Mouse (Mus musculus) gastrocnemius, postnatal 36 days (tissue): ENCODE data around the gene Sync. TPM values are rescaled to one million over a fixed set of nuclear protein-coding genes. Genes with fewer than 3 reads are reported as not detected.
A peak's percentile ranks its signal among the peaks of the same experiment; 100 is the strongest.

Source experiments
- DNase-seq, 2 experiments: peaks; one replicate each; pipeline ENCODE4 v3.0.0; 2022
- intact Hi-C: fragments of 180-260 bp; cut with DNase I; formaldehyde crosslinking; loops from one replicate; pipeline ENCODE4 v1.15.1; 2025
- total RNA-seq, 2 experiments: library from RNA; stranded (reverse); gene quantifications; 2 replicates each; pipeline ENCODE4 v1.2.3; 2021

Sync gene
- total RNA-seq, 2 experiments from 2014 or later = 38.3 to 44.9 TPM

DNA sequence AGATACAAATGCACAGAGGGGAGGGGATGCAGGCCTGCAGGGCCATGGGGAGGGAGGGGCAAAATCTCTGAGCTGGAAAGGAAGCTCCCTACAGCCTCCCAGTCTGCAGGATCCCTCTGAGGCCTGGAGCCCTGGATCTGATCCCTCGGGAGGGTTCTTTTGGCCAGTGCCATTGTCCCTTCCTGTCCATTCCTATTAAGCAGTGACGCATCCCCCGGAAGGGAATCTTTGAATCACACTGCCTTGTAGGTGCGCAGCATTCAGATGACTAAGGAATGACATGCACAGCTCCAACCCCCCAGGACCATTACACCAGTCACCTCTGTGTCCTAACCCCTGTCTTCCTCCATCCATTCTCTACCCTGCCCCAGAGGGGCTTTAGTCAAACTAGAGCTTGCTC is 28.3 kb upstream of the Sync start:
- intact Hi-C loops = no loop called here
- DNase-seq = no peak

DNA sequence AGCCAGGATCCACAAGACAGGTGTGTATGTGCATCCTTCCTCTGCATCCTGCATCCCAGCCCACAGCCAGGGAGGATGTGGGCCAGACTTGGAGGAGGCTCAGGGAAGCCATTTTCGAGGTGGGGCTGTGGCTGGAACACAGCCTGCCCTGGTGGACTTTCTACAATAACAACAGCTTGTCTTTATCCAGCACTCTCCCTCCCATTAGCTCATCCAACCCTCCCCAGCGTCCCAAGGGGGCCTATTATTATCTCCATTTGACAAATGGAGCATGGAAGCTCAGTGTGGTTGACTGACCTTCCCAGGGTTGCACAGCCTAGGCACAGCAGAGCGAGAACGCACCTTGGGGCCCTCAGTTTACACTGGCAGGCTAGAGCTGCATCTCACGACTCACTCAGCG is 26.7 kb upstream of the Sync start:
- no peak for DNase-seq
- intact Hi-C loops = no loop called here

DNA sequence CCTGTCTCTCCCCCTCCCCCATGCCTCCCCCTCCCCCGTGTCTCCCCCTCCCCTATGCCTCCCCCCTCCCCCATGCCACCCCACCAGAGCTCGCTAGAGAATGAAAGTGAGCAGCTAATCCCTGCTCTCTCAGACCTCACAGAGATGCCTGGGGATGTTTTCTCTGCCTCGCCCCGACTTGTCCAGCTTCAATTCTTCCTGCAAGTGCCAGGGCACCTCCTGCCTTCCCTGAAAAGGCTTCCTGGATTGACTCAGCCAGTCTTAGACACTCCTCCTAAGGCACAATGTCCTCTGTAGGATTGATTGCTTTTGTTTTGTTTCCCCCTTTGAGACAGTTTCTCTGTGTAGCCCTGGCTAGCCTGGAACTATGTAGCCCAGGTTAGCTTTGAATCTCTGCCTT is 26.2 kb upstream of the Sync start, which contains the start of gene C77080:
C77080 (minus strand) TSS at position 209 of the 400 bp plus-strand sequence.
- no peak for DNase-seq
- intact Hi-C loops = no loop called here

DNA sequence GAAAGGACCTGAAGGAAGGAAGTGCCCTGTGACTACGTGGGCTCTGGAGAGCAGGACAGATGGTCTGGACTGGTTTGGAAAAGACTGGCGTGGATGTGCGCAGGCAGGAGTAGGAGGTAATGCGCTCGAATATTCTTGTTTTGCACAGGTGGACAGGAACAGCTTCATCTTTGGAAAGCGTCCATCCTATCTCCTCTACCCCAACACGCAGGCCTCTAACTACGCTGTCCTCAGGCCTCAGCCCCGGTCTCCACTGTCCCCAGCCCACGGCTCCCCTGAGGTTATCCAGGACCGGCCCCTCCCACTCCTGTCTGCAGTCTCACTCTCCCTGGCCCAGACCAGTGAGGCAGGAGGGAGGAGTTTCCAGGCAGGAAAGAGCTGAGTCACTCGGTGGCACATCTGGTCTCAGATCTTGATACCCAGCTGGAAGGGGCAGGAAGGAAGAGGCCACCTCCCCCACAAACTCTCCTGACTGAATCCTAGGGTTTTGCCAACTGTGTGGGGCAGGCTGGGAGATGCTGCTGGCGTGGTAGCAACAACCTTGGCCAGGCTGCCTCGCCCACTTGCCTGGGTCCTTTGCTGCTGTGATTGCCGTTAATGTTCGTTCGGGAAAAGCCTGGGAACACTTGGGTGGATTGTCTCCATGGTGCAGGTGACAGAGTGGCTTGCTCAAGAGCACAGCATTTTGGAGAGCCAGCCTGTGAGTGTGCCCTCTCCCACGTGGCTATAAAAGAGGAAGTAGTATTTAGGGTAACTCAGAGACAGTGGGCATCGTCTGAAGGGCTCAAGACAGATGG is 24.0 kb upstream of the Sync start:
- intact Hi-C loops = no loop called here
- DNase-seq = peak; percentile 28 to 41

DNA sequence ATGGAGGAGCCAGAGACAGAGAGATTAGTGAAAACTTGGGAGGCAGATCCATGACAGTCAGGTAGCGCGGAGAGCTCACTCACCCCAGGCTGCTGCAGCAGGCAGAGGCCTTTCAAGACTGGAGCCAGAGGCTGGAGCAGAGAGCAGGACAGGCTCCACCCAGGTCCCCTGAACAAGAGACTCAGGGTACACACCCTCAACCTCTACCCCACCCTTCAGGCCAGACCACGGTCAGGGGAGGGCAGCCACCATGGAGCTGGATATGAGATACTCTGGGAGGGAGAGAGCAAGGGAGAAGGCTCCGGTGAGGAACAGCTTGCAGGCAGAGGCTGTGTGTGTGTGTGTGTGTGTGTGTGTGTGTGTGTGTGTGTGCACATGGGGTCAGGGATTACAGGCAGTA is 21.2 kb upstream of the Sync start:
- intact Hi-C loops = no loop called here
- DNase-seq = no peak

DNA sequence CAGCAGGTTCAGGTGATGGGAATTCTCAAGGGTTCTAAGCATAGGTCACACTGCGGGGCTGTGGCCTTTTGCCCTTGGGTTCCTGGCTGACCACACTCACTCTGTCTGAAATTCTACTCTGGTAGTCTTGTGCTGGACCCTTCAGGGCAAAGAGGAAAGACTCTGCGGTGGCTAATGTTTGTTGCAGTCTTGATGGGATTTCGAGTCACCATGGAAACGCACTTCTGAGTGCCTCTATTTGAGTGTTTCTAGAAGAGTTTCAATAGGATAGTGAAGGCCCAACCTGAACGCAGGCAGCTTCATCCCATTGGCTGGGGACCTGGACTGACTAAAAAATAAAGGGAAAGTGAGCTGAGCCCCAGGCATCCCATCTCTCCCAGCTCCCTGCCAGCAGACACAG is 20.6 kb upstream of the Sync start:
- intact Hi-C loops = no loop called here

DNA sequence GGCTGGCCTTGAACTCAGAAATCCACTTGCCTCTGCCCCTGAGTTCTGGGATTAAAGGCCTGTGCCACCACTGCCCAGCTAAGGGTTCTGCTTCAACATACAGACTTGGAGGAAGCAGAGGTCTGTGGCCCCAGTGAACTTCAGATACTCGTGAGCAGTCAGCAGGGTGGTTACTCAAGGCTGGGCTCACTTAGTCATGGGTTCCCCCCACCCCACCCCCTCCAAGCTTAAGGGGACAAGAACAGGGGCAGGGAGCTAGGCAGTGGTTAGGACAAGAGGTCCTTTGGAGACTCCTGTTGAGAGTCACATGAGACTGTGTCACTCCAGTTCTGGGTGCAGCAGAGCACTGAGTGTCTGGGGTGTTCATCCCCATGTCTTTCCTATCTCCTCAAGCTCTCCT is 18.7 kb upstream of the Sync start:
- intact Hi-C loops = no loop called here
- no peak for DNase-seq

More for the DNA sequence above, 20.6 kb upstream of the Sync start:
- DNase-seq = no peak

DNA sequence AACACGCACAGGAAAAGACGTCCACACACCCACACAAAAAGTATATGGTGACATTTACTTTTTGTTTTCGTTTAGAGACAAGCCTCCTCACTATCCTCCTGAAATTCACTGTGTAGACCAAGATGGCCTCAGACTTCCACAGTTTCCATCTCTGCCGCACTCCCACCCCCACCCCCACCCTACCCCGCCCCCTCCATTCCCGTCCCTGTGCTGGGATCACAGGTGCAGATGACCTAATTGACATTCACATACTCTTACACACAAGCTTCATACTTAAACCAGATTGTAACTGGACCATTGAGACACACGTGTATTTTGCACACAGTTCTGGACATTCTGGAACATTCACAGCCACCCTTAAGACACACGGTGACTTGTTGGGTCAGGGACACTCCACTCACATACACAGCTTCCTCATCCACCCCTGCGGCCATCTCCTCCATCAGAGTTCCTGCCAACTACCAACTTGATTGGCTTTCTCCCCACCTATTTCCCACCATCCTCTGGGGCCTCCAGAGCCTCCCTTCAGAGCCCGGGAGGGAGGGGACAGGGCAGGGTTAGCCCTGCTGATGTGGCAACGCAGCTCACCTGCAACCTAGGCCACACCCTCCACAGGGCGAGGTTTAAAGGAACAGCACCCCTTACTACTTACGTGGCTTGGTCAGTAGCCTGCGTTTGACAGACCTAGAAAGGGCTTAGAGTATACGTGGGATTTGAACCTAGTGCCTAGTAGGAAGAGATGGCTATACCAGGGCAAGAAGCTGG is 15.2 kb upstream of the Sync start:
- intact Hi-C loops = loop anchor here (2.0 kb wide), 1 partner anchor 137 kb away; no protein-coding TSS in a partner anchor
- DNase-seq = no peak

DNA sequence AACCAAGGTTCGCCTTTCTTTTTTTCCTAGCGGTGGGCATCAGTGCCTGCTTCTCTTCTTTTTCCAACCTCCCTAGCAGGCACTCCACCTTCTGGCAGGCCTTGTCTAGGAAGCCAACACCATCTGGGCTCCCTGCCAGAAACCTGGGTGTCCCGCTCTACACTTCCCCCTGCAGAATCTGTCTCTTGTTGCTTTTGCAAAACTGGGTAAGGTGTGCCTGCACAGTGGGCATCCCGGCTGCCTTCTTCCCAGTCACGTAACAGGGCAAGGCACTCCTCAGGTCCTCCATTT is 14.7 kb upstream of the Sync start:
- peak in 1 of 2 experiments; percentile 40 for DNase-seq
- intact Hi-C loops = loop anchor here (2.0 kb wide), 1 partner anchor 138 kb away; no protein-coding TSS in a partner anchor

DNA sequence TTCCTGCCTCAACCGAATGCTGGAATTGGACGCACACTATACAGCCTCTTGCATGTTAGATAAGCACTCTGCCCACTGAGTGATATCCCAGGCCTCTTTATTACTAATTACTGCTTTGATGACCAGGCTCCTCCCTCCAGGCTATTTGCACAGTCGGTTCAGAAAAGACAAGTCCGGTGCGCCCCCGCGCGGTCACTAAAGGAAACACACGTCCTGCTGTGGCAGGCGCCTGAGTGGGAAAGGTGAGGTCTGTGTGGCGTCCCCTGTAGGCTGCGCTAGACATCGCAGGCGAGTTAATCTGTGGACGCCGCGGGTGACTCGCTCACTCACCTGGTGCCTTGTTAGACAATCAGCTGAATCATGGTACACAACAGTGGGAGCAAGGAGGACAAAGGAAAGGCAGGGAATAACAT is 11.0 kb upstream of the Sync start:
- intact Hi-C loops = loop anchor here (2.0 kb wide), 2 partner anchors 56 to 64 kb away; no protein-coding TSS in a partner anchor
- DNase-seq = peak; percentile 94 to 96

DNA sequence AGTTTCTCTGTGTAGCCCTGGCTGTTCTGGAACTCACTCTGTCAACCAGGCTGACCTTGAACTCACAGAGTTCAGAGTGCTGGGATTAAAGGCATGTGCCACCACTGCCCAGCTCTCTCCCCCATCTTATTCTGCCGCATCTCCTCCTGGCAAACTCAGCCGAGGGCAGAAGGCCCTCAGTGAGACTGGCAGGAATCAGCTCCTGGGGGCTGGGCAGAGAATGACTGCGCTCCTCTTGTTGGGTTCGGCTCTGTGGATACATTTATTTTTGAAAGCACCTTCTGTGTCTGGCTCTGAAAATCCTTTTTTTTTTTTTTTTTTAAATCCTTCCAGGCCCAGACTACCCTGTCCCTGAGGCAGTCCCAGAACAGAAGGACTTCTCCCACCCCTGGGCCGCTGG is 4.6 kb upstream of the Sync start:
- no peak for DNase-seq
- intact Hi-C loops = no loop called here

DNA sequence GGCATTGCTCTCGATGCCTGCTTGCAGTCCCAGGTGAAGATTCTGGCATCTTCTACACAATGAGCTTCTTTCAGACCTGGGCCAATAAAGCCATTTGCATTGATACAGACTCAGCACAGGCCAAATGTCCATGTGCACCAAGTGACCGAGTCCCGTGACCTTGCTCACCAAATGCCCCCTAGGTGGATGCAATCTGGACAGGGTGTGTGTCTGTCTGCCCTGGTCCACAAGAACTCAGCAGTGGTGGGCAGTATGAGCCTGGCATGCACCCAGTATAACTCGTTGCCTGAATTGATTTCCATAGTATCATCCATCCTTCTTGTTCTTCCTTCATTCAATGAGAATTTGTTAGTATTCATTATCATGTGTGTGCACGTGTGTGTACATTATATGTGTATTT is 4.2 kb upstream of the Sync start:
- DNase-seq = no peak
- intact Hi-C loops = no loop called here

DNA sequence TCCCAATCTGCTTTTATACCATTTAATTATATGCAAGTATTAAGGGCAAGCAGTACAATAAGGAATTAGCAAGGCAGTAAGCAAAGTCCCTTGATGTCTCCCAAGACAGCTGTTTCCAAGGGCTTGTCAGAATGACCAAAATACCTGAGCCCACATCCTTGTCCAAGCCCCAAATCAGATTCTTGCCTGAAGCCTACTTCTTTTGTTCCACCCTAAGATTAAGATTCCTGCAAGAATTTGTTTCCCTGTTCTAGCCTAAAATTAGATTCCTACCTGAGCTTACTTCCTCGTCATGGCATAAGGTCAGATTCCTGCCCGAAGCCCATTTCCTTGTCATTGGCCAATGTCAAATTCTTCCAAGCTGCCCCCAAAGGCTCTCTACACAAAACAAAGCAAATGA is 2.7 kb upstream of the Sync start:
- intact Hi-C loops = no loop called here
- no peak for DNase-seq

DNA sequence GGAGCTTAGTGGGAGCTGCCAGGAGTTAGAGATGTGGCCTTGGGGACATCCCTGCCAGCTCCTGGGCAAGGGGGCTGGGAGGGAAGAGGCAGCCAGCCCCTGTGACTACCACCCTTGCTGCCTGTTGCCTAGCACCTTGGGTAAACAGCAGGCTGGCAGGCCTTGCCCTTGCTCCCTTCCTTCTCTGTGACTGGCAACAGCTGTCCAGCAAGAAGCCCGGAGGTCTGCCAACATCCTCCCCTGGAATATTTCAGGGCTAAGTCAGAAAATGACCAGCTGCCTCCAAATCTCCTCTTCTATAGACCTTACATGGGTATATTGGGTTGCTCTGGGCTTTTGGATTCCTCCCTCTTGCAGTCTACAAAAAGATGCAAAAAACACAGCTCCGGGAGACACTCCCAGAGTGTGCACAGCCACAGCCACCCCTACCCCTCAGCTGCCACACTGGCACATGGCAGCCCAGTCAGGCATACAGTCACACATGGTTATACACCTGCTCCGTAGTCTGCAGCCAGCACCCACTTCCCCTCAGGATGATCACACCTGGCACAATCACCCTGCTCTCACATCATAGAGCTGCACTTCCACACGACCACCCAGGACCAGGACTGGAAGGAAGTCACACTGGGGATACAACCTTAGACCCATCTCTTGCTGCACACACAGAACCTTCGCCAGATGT is 1.3 kb upstream of the Sync start:
- DNase-seq = peak in 1 of 2 experiments; percentile 28
- intact Hi-C loops = no loop called here

DNA sequence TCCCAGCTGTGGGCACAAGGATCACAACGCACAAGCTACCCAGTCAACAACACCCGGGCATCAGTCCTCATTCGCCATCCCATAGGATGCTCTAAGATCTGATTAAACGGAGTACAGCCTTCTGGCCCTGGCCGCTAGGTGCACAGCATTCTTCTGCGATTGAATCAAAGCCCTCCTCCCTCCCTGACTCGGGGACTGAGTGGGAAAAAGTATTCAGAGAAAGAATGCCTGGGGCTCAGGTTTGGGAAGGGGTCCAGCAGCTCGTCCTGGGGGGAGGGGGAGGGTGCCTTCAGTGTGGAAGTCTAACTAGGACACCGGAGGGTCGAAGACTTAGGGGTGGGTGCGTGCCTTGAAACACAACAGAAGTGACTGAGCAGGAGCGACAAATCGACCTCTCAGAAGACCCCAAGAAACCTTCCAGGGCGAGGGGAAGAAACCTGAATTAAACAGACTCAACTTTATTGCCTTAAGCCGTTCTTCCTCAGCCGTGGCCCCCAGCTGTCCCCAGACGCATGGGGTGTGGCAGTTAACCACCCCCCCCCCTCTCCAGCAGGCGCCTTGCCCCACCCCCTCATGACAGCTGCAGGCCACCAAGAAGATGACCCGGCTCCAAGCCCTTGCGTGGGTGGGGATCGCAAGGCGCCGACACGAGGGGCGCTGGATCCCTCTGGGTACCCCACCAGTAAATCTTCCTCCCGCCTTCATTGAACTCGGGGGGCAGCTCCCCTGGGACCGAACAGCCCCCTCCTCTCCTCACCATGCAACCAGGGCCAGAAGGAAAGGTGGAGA is 540 bp upstream of the Sync start:
- peak in 1 of 2 experiments; percentile 38 for DNase-seq
- intact Hi-C loops = no loop called here

DNA sequence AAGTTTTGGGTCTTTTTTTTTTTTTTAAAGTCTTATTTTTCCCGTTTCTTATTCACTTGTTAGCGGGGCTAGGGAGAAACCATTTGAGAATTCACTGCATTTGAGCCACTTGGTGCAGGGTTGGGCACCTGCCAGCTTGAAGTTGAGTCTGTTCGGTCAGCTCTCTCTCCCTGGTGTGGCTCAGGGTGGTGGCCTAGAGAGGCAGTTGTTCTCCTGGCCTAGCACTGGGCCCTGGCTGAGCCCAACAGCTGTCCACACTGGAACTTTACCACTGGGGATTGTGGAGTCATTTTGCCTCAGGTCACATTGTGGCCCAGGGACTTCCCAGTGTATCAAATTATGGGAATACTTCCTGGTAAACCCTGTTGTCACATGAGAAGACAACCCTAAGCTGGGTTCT is 650 bp downstream of the Sync start:
- DNase-seq = peak; percentile 34 to 43
- intact Hi-C loops = no loop called here

DNA sequence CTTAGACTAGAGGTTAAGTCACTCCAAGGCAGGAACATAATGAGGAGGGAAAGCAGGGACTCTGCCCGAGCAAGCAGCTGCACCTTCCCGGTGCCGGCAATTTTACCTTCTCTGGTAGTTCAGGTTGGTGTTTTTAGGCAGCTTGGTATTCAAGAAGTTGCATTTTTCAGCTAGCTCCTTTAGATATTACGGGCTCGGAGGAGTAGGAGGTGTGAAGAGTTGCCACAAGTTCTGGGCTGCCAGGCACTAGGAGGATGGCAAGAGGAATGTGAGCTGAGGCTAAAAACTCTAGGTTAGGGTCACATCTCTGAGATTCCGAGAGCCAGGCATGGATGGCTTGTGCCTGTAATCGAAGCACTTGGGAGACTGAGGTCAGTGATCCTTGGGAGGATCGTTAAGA is 2.3 kb downstream of the Sync start:
- intact Hi-C loops = loop anchor here (5.0 kb wide), 1 partner anchor 43 kb away; no protein-coding TSS in a partner anchor
- no peak for DNase-seq

DNA sequence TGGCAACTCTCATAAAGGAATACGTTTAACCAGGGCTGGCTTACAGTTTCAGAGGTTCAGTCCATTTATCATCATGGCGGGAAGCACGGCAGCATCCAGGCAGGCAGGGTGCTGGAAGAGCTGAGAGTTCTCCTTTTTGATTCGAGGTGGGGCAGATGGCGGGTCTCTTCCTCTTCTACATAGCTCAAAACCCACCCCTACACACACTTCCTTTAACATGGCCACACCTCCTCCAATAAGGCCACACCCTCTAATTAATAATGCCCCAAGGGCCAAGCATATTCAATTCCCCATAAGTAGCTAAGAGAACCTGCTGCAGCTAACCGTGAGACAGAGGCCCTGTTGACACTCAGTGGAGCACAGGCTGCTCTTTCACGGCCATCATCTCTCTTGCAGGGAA is 5.4 kb downstream of the Sync start:
- intact Hi-C loops = loop anchor here (5.0 kb wide), 1 partner anchor 39 kb away; no protein-coding TSS in a partner anchor
- DNase-seq = no peak

DNA sequence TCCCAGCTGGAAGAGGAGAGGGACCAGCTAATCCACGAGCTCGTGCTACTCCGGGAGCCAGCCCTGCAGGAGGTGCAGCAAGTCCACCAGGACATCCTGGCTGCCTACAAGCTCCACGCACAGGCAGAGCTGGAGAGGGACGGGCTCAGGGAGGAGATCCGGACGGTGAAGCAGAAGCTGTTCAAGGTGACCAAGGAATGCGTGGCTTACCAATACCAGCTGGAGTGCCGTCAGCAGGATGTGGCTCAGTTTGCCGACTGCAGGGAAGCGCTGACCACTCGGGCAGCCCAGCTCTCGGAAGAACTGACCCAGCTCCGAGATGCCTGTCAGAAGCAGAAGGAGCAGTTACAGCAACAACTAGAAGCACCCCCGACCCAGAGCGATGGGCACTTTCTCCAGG is 6.3 kb downstream of the Sync start:
- no peak for DNase-seq
- intact Hi-C loops = loop anchor here (5.0 kb wide), 1 partner anchor 39 kb away; no protein-coding TSS in a partner anchor

DNA sequence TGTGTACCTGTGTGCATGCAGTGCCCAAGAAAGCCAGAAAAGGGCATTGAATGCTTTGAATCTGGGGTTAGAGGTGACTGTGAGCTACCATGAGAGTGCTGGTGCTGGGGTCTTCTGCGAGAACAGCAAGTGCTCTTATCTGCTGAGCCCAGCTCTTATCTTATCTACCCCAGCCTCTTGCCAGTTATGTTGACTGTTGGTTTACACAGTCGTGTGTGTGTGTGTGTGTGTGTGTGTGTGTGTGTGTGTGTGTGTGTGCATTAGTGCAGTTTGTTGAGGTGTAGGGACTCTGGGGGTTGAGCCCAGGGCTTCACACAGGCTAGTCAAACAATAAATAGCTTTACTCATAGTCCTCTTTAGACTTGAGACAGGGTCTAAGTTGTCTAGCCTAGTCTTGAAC is 7.8 kb downstream of the Sync start:
- DNase-seq = no peak
- intact Hi-C loops = no loop called here
